Mouse (Mus musculus) yolk sac, embryonic 10.5 days (tissue): Measurements from ENCODE around the gene Cited2.

Source experiments
- DNase-seq: peaks from one replicate; pipeline ENCODE4 v3.0.0-alpha.2; 2017; ENCODE audit warnings: low spot score

Cited2 gene

GRCm38 (mm10) chr10:17722653-17723410, at the start of gene Cited2:
TSS of gene Cited2 (plus strand) at chr10:17723218.
- peak; percentile 97 for DNase-seq

- no peak for DNase-seq
Measured at GRCm38 (mm10) chr10:17674454-17674853, 48.6 kb upstream of the Cited2 start.

GRCm38 (mm10) chr10:17674869-17675268, 48.1 kb upstream of the Cited2 start:
- DNase-seq = no peak

GRCm38 (mm10) chr10:17676464-17676863, 46.6 kb upstream of the Cited2 start:
- DNase-seq = no peak

- DNase-seq = no peak
Measured at GRCm38 (mm10) chr10:17677308-17677707, 45.7 kb upstream of the Cited2 start.

- DNase-seq = peak; percentile 75
Measured at GRCm38 (mm10) chr10:17680432-17681382, 42.3 kb upstream of the Cited2 start.

GRCm38 (mm10) chr10:17681386-17681785, 41.6 kb upstream of the Cited2 start:
- no peak for DNase-seq

- peak; percentile 82 for DNase-seq
Measured at GRCm38 (mm10) chr10:17683852-17684428, 39.1 kb upstream of the Cited2 start.

- no peak for DNase-seq
Measured at GRCm38 (mm10) chr10:17689806-17690205, 33.2 kb upstream of the Cited2 start.

- no peak for DNase-seq
Measured at GRCm38 (mm10) chr10:17691709-17692108, 31.3 kb upstream of the Cited2 start.

GRCm38 (mm10) chr10:17695801-17696200, 27.2 kb upstream of the Cited2 start:
- no peak for DNase-seq

- no peak for DNase-seq
Measured at GRCm38 (mm10) chr10:17697376-17698265, 25.4 kb upstream of the Cited2 start.

- no peak for DNase-seq
Measured at GRCm38 (mm10) chr10:17705466-17705973, 17.5 kb upstream of the Cited2 start.

- DNase-seq = no peak
Measured at GRCm38 (mm10) chr10:17710753-17711152, 12.3 kb upstream of the Cited2 start.

GRCm38 (mm10) chr10:17719009-17719570, 3.9 kb upstream of the Cited2 start:
- no peak for DNase-seq

- no peak for DNase-seq
Measured at GRCm38 (mm10) chr10:17719646-17720045, 3.4 kb upstream of the Cited2 start.

GRCm38 (mm10) chr10:17720891-17721601, 2.0 kb upstream of the Cited2 start:
- DNase-seq = no peak

GRCm38 (mm10) chr10:17721602-17722121, 1.4 kb upstream of the Cited2 start:
- DNase-seq = no peak

GRCm38 (mm10) chr10:17722158-17722557, 860 bp upstream of the Cited2 start:
- peak; percentile 96 for DNase-seq

GRCm38 (mm10) chr10:17723421-17723841, 413 bp downstream of the Cited2 start:
- DNase-seq = no peak
